Mouse (Mus musculus) neutrophil, adult 65 days (primary cell): Measurements from ENCODE around the gene Olfr718-ps1. TPM values are rescaled to one million over a fixed set of nuclear protein-coding genes. Genes with fewer than 3 reads are reported as not detected.

Source experiments
- total RNA-seq: library from RNA; stranded (reverse); gene quantifications from 2 replicates; pipeline ENCODE4 v1.2.4, GENCODE M21; 2023

Olfr718-ps1 gene
- 0.11 and 0.16 TPM in 2 replicates for total RNA-seq

GRCm38 (mm10) chr5:143147481-143147880, at the start of gene Olfr718-ps1:
TSS of gene Olfr718-ps1 (minus strand) at chr5:143147581.

GRCm38 (mm10) chr5:143180255-143181076, 33.1 kb upstream of the Olfr718-ps1 start, which contains the start of the genes Rbak and Spdye4b:
TSS of gene Rbak (minus strand) at chr5:143180775.
TSS of gene Spdye4b (plus strand) at chr5:143181017.

GRCm38 (mm10) chr5:143112281-143113246, 34.8 kb downstream of the Olfr718-ps1 start, which contains the start of gene Rnf216:
TSS of gene Rnf216 (minus strand) at chr5:143112994.

Other genes starting within 250 kb of the Olfr718-ps1 start
- gene Actb, start 240.8 kb downstream of the Olfr718-ps1 start, total RNA-seq, result 16,220 and 16,322 TPM in 2 replicates
- 0.16 and 1.3 TPM in 2 replicates for gene Fscn1, start 187.2 kb downstream of the Olfr718-ps1 start, total RNA-seq
- gene Rnf216, start 34.6 kb downstream of the Olfr718-ps1 start, total RNA-seq, result 55.9 and 81.8 TPM in 2 replicates
- 3.9 and 5.2 TPM in 2 replicates for gene Rbak, start 33.2 kb upstream of the Olfr718-ps1 start, total RNA-seq
- gene Spdye4b, start 33.4 kb upstream of the Olfr718-ps1 start, total RNA-seq, result not detected in 2 replicates
- not detected in 2 replicates for gene Spdye4a, start 79.3 kb upstream of the Olfr718-ps1 start, total RNA-seq
- 2.7 and 3.8 TPM in 2 replicates for gene Zfp12, start 87.6 kb upstream of the Olfr718-ps1 start, total RNA-seq
- gene Zfp316, start 122.4 kb upstream of the Olfr718-ps1 start, total RNA-seq, result 0.43 and 0.60 TPM in 2 replicates
- gene Zfp853, start 146.0 kb upstream of the Olfr718-ps1 start, total RNA-seq, result 0.25 TPM in 1 of 2 replicates, not detected in the other
- 16.3 and 17.0 TPM in 2 replicates for gene E130309D02Rik, start 167.8 kb upstream of the Olfr718-ps1 start, total RNA-seq
- gene Zdhhc4, start 181.7 kb upstream of the Olfr718-ps1 start, total RNA-seq, result 39.6 and 43.0 TPM in 2 replicates
- gene Grid2ip, start 209.8 kb upstream of the Olfr718-ps1 start, total RNA-seq, result not detected in 2 replicates